In genomic region chr7:118796838-118797237, GRCm38 (mm10) we compare ENCODE assay signal across 16 mouse cellular contexts.
"Had no signal": no experiment of that assay in that cellular context is flagged by ENCODE, and none has a peak within 500 bp of the region (broad histone marks: within the 10 kb centered on the region; RNA-seq: fewer than 3 reads in every experiment).

No protein-coding gene starts in this region.

- H3K4me3 ChIP-seq: liver, embryonic 13.5 days; liver, embryonic 15.5 days; lung, embryonic 15.5 days; midbrain, embryonic 13.5 days; midbrain, embryonic 15.5 days; neural tube, embryonic 12.5 days; stomach, embryonic 15.5 days had no signal

- H3K4me2 ChIP-seq: liver, embryonic 13.5 days; liver, embryonic 15.5 days; lung, embryonic 15.5 days; midbrain, embryonic 13.5 days; midbrain, embryonic 15.5 days; neural tube, embryonic 12.5 days; stomach, embryonic 15.5 days had no signal

- DNase-seq: liver, embryonic 13.5 days; liver, postnatal 0 days; lung, adult 2 months; lung, postnatal 10 days; right cerebral cortex, postnatal 14 days; thymus, adult 2 months; thymus, postnatal 25 days; thymus, postnatal 4 days had no signal

- H3K4me1 ChIP-seq: liver, embryonic 15.5 days; lung, embryonic 15.5 days; midbrain, embryonic 15.5 days; neural tube, embryonic 12.5 days; stomach, embryonic 15.5 days had no signal

- H3K9ac ChIP-seq: liver, embryonic 13.5 days; liver, embryonic 15.5 days; liver, postnatal 0 days; lung, embryonic 15.5 days; midbrain, embryonic 13.5 days; midbrain, embryonic 15.5 days; neural tube, embryonic 12.5 days; stomach, embryonic 15.5 days had no signal

- ATAC-seq: liver, postnatal 0 days; midbrain, embryonic 13.5 days; midbrain, embryonic 15.5 days had no signal

- H3K27ac ChIP-seq: liver, embryonic 13.5 days; liver, embryonic 15.5 days; lung, embryonic 15.5 days; midbrain, embryonic 13.5 days; midbrain, embryonic 15.5 days; neural tube, embryonic 12.5 days; stomach, embryonic 15.5 days; stomach, postnatal 0 days had no signal

- H3K27me3 ChIP-seq: liver, embryonic 13.5 days; liver, embryonic 15.5 days; lung, embryonic 15.5 days; megakaryocyte, embryonic 14.5 days; midbrain, embryonic 13.5 days; midbrain, embryonic 15.5 days; neural tube, embryonic 12.5 days; stomach, embryonic 15.5 days had no signal

- H3K9me3 ChIP-seq: liver, embryonic 13.5 days; liver, embryonic 15.5 days; lung, embryonic 15.5 days; megakaryocyte, embryonic 14.5 days; midbrain, embryonic 13.5 days; midbrain, embryonic 15.5 days; neural tube, embryonic 12.5 days; stomach, embryonic 15.5 days had no signal
